Mouse (Mus musculus) hindbrain, postnatal 0 days (tissue): Measurements from ENCODE around the gene Mdfi. TPM values are rescaled to one million over a fixed set of nuclear protein-coding genes. Genes with fewer than 3 reads are reported as not detected.

Source experiments
- ATAC-seq: fragments of 200-750 bp; cut with Nextera tagmentation; 2 replicates; pipeline ENCODE4 v1.8.0; 2017; ENCODE audit warnings: mild to moderate bottlenecking, moderate TSS enrichment, moderate library complexity
- DNase-seq: peaks from one replicate; pipeline ENCODE4 v3.0.0-alpha.2; 2015; ENCODE audit warnings: low spot score
- H3K27ac ChIP-seq: fragments of 300-500 bp; sonication (generic); 2 replicates; pipeline ENCODE4 v1.5.1; 2014; ENCODE audit warnings: mild to moderate bottlenecking
- H3K27me3 ChIP-seq: fragments of 300-500 bp; sonication (generic); 2 replicates; pipeline ENCODE4 v1.6.1; 2014; ENCODE audit warnings: low read length, mixed read lengths; ENCODE audit not compliant: insufficient read depth
- H3K36me3 ChIP-seq: fragments of 300-500 bp; sonication (generic); 2 replicates; pipeline ENCODE4 v1.6.1; 2014; ENCODE audit warnings: low read length, mixed read lengths; ENCODE audit not compliant: insufficient read depth
- H3K4me1 ChIP-seq: fragments of 300-500 bp; sonication (generic); 2 replicates; pipeline ENCODE4 v1.6.1; 2014; ENCODE audit warnings: antibody characterized with exemption, low read length, mixed read lengths; ENCODE audit not compliant: insufficient read depth
- H3K4me2 ChIP-seq: fragments of 300-500 bp; sonication (generic); 2 replicates; pipeline ENCODE4 v1.6.1; 2014; ENCODE audit warnings: low read depth, mild to moderate bottlenecking, low read length, moderate library complexity, mixed read lengths
- H3K4me3 ChIP-seq: fragments of 300-500 bp; sonication (generic); 2 replicates; pipeline ENCODE4 v1.5.1; 2014; ENCODE audit warnings: low read length
- H3K9ac ChIP-seq: fragments of 300-500 bp; sonication (generic); replicated peaks from 2 replicates; pipeline ENCODE4 v1.6.1; 2014; ENCODE audit warnings: mild to moderate bottlenecking, low read length, moderate library complexity, mixed read lengths
- H3K9me3 ChIP-seq: fragments of 300-500 bp; sonication (generic); 2 replicates; pipeline ENCODE4 v1.6.1; 2016; ENCODE audit warnings: low read length, mixed read lengths
- CTCF ChIP-seq: IDR thresholded peaks from 2 replicates; pipeline ENCODE4 v1.5.1; 2016; ENCODE audit warnings: antibody characterized with exemption, control low read depth, low read depth
- WGBS: fragments of 180-500 bp; shearing (Covaris S2); extraction: QIAGEN DNeasy Blood & Tissue Kit; methylation state at CpG from one replicate; pipeline ENCODE4 v1.1.7; 2014; 5-methylcytosine and 5-hydroxymethylcytosine counted together
- polyA plus RNA-seq: library from polyadenylated mRNA; unstranded; fragments of >200 nt; fragmentation: Nextera tagmentation; extraction: Ambion mirVana; gene quantifications from 2 replicates; pipeline ENCODE4 v1.2.1, GENCODE M21; 2015
- total RNA-seq: library from RNA; depleted of rRNA; stranded (reverse); fragments of >200 nt; gene quantifications from 2 replicates; pipeline ENCODE4 v1.2.3, GENCODE M21; 2014

Mdfi gene
- total and polyA plus RNA-seq, 2 experiments from 2014 or later, result 2.6 to 38.7 TPM

GRCm38 (mm10) chr17:47784411-47784810, 50.1 kb downstream of the Mdfi start:
- Histone ChIP-seq H3K27ac (no peak overlapping the region), H3K4me2 (no peak overlapping the region), H3K9ac (no peak overlapping the region), H3K9me3 (no peaks in the 10 kb centered on the region), H3K27me3 (no peaks in the 10 kb centered on the region), H3K4me1 (no peaks in the 10 kb centered on the region), H3K36me3 (no peaks in the 10 kb centered on the region), H3K4me3 (no peak overlapping the region)
- WGBS, result 89% methylated on average over 6 of the region's 6 CpGs
- ATAC-seq (no peak), DNase-seq (no peak)
- TF ChIP-seq CTCF, result no peak

DNA sequence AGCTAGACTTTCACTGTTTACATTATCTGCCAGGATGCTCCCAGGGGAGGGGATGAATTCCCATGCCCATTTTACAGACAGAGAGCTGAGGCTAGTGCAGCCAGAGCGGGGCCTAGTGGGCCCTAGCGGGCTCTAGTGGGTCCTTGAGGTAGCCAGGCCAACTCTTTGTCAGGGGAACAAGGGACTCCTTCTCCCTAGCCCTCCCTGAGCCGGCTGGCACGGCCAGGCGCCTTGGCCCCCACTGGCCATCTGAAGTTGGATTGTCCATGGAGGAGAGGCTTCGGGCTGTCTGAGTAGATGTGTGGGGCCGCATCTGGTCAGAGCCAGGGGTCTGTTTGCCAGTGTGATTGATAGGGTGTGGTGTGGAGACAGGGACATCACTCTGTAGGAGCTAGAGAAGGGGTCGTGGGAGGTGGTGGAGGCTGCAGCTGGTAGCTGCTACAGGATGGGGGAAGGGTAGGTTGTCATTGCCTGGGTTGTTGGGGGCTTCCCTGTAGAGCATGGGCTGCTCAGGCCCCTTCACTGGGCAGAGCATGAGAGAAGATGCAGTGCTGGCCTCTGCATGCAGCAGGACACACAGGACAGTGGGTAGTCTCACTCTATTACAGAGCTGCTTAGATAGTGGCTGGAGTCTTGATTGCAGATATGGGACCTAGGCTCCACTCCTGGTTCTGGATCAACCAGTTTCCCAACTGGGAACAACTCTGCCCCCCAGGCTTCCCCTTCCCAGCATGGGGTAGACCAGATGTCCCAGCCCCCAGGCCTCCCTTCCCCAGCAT, 50.9 kb downstream of the Mdfi start:
- no peaks in the 10 kb centered on the region for H3K36me3 ChIP-seq
- DNase-seq, result no peak
- H3K9me3 ChIP-seq, result no peaks in the 10 kb centered on the region
- H3K4me3 ChIP-seq, result no peak overlapping the region
- no peak for TF ChIP-seq CTCF
- no peak overlapping the region for H3K27ac ChIP-seq
- no peak overlapping the region for H3K4me2 ChIP-seq
- no peaks in the 10 kb centered on the region for H3K4me1 ChIP-seq
- no peaks in the 10 kb centered on the region for H3K27me3 ChIP-seq
- no peak; the same call in 1 of the 2 replicates for ATAC-seq
- H3K9ac ChIP-seq, result no peak overlapping the region
- WGBS, result 84% methylated on average over 8 of the region's 8 CpGs

DNA sequence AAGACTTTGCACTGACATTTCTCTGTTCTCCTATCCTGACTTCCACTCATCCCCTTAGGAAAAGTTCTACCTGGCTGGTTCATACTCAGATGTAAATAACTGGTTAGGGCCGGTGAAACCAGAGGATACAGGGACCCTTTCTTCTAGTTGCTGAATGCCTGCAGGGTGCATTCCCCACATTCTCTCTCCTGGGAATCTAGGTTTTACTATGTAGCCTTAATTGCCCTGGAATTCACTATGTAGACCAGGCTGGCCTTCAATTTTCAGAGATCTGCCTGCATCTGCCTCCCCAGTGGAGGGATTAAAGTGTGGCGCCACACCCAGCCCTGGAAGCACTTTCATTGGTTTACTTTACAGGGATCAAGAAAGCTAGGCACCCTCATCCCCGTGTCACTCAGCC, 52.0 kb downstream of the Mdfi start:
- Histone ChIP-seq H3K4me2 (no peak overlapping the region), H3K9me3 (no peaks in the 10 kb centered on the region), H3K27me3 (no peaks in the 10 kb centered on the region), H3K9ac (no peak overlapping the region), H3K4me3 (no peak overlapping the region), H3K36me3 (no peaks in the 10 kb centered on the region), H3K4me1 (no peaks in the 10 kb centered on the region), H3K27ac (no peak overlapping the region)
- ATAC-seq, result no peak
- DNase-seq, result no peak
- TF ChIP-seq CTCF, result no peak
- WGBS, result 83% methylated on average over 3 of the region's 3 CpGs

- DNase-seq, result no peak
- Histone ChIP-seq H3K27ac (no peak overlapping the region), H3K9me3 (no peaks in the 10 kb centered on the region), H3K36me3 (no peaks in the 10 kb centered on the region), H3K4me2 (no peak overlapping the region), H3K27me3 (no peaks in the 10 kb centered on the region), H3K9ac (no peak overlapping the region), H3K4me1 (no peaks in the 10 kb centered on the region), H3K4me3 (no peak overlapping the region)
- no peak for ATAC-seq
- no peak for TF ChIP-seq CTCF
- 83% methylated on average over 10 of the region's 10 CpGs for WGBS
Measured at GRCm38 (mm10) chr17:47780470-47780869, 54.0 kb downstream of the Mdfi start.

- H3K9me3 ChIP-seq, result no peaks in the 10 kb centered on the region
- WGBS, result 68% methylated on average over 2 of the region's 2 CpGs
- TF ChIP-seq CTCF, result no peak
Measured at GRCm38 (mm10) chr17:47777141-47777540, 57.4 kb downstream of the Mdfi start.

GRCm38 (mm10) chr17:47773604-47774003, 60.9 kb downstream of the Mdfi start:
- WGBS, result 71% methylated on average over 6 of the region's 6 CpGs
- TF ChIP-seq CTCF, result no peak
- no peak overlapping the region for H3K4me3 ChIP-seq
- DNase-seq (no peak), ATAC-seq (no peak)
- no peaks in the 10 kb centered on the region for H3K36me3 ChIP-seq
- no peak overlapping the region for H3K9ac ChIP-seq
- no peak overlapping the region for H3K4me2 ChIP-seq
- H3K4me1 ChIP-seq, result no peaks in the 10 kb centered on the region
- H3K9me3 ChIP-seq, result no peaks in the 10 kb centered on the region
- H3K27ac ChIP-seq, result no peak overlapping the region
- H3K27me3 ChIP-seq, result no peaks in the 10 kb centered on the region

More at GRCm38 (mm10) chr17:47777141-47777540, 57.4 kb downstream of the Mdfi start:
- H3K4me3 ChIP-seq, result no peak overlapping the region
- H3K4me2 ChIP-seq, result no peak overlapping the region
- DNase-seq, result no peak
- no peaks in the 10 kb centered on the region for H3K4me1 ChIP-seq
- no peaks in the 10 kb centered on the region for H3K36me3 ChIP-seq
- H3K27ac ChIP-seq, result no peak overlapping the region
- no peaks in the 10 kb centered on the region for H3K27me3 ChIP-seq
- no peak for ATAC-seq
- H3K9ac ChIP-seq, result no peak overlapping the region
